In the genomic region with DNA sequence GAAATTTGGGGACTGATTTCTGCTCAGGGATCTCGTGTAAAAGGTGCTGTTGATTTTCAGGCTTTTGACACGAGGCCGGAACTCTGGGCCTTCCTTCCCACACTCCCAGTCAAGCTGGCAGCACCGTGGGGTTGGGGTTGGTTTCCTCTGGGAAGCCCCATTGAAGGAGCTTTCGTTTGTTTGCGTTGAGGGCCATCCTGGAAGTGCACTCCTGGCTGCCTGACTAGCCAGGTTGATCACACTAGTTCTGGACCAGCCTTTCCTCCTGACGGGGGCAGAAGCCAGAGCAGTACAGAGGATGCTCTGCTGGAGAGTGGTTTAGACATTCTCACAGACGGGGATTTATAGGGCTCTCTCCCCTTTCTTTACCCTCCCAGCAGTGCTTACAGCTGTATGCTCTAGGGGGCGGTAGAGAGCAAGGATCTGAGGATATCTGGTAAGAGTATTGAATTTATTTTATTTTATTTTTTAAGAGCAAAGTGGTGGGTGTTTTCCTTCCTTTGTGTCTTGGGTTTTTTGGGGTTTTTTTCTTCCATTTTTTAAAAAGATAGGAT, we compare ENCODE assay signal across 8 mouse cellular contexts.
DNase-seq lines count a peak whose midpoint lies in the region; TF ChIP-seq lines count a peak whose summit lies in the region.

No protein-coding gene starts in this region.

- WGBS in lung, adult 2 months, result 16% methylated on average over 9 of the region's 9 CpGs

- intact Hi-C loops in gastrocnemius, postnatal 14 days (cut with DNase I; ENCODE audit: low total_unique reads), result loop anchor here (10.0 kb wide), 1 partner anchor 283 kb away; no protein-coding TSS in a partner anchor

- TF ChIP-seq POLR2A in brain, embryonic 14.5 days (IDR thresholded peaks at IDR 0.05; ENCODE audit: borderline replicate concordance, extremely low read depth, insufficient read depth, insufficient read length, poor library complexity, severe bottlenecking), result no peak
- TF ChIP-seq POLR2A in lung, adult 2 months (IDR thresholded peaks at IDR 0.05; ENCODE audit: borderline replicate concordance, extremely low read depth, low read depth, low read length), result no peak

- peak; percentile 61; the same call in 1 of the 2 replicates for TF ChIP-seq CTCF in brain, embryonic 14.5 days (IDR thresholded peaks at IDR 0.05; ENCODE audit: borderline replicate concordance, extremely low read depth, insufficient read depth, insufficient read length)
- TF ChIP-seq CTCF in lung, adult 2 months (IDR thresholded peaks at IDR 0.05; ENCODE audit: insufficient read depth, low read length), result peak; percentile 38

- DNase-seq in cerebellum, adult 18-20 months, result peak; percentile 60 to 63
- no peak for DNase-seq in cerebellum, adult 9-11 months
- DNase-seq in CD4-positive helper T cell, adult 2 months (ENCODE audit: low read depth, low spot score), result peak; percentile 45
- peak; percentile 70 for DNase-seq in brain, embryonic 14.5 days (ENCODE audit: low read depth)
- DNase-seq in gastrocnemius, postnatal 14 days, result peak; percentile 47
- peak; percentile 64 for DNase-seq in kidney, adult 9 months
- peak; percentile 58 for DNase-seq in lung, adult 2 months
- DNase-seq in skeletal muscle tissue, adult 2 months (ENCODE audit: low read depth, low spot score), result peak; percentile 48

- peaks cover 2% of the 10 kb centered on the region; the same call in 1 of the 2 replicates for H3K4me1 ChIP-seq in lung, adult 2 months (ENCODE audit: control insufficient read depth, insufficient read depth, low read length)

- H3K4me3 ChIP-seq in lung, adult 2 months (replicated peaks; ENCODE audit: extremely low read depth, low read depth, low read length), result no peak overlapping the region
